Mouse (Mus musculus): ENCODE data around the gene Arhgef10l. TPM values are rescaled to one million over a fixed set of nuclear protein-coding genes. Genes with fewer than 3 reads are reported as not detected.

Gene Arhgef10l
- total and polyA plus RNA-seq, 3 experiments = 10.2 to 26.0 TPM; not detected in 1

- Histone ChIP-seq H3K79me2 (ENCODE audit: control insufficient read depth, insufficient read depth, low read length, poor library complexity) (no peaks in the 10 kb centered on the region), H3K4me3 (ENCODE audit: control insufficient read depth in 1 of 2, insufficient read depth in 1 of 2, low read depth in 2 of 2, low read length in 2 of 2) (no peak overlapping the region), H3K27ac (ENCODE audit: control insufficient read depth, low read depth, low read length) (no peak overlapping the region), H3K9me3 (replicated peaks; ENCODE audit: insufficient read depth, low read length) (no peaks in the 10 kb centered on the region), H3K36me3 (ENCODE audit: control insufficient read depth in 1 of 2, insufficient read depth in 2 of 2, low read length in 2 of 2) (no peaks in the 10 kb centered on the region), H3K4me1 (ENCODE audit: control insufficient read depth in 1 of 2, insufficient read depth in 2 of 2, low read length in 2 of 2) (no peaks in the 10 kb centered on the region), H3K27me3 (ENCODE audit: control insufficient read depth in 1 of 2, insufficient read depth in 2 of 2, low read length in 2 of 2) (no peaks in the 10 kb centered on the region), H3K9ac (ENCODE audit: control insufficient read depth, low read depth, low read length, poor library complexity, severe bottlenecking) (no peak overlapping the region)
- DNase-seq (ENCODE audit: low read depth, low spot score) = no peak
- no peak for TF ChIP-seq GABPA (IDR thresholded peaks at IDR 0.05; ENCODE audit: low read depth, low read length)
- no peak for TF ChIP-seq RAD21 (IDR thresholded peaks at IDR 0.05; ENCODE audit: low read depth, low read length)
- TF ChIP-seq TAL1 (IDR thresholded peaks at IDR 0.05; ENCODE audit: low read length) = no peak
- no peak for TF ChIP-seq POLR2AphosphoS5 (IDR thresholded peaks at IDR 0.05; ENCODE audit: borderline replicate concordance, low read depth, low read length)
- no peak for TF ChIP-seq MAZ (IDR thresholded peaks at IDR 0.05; ENCODE audit: low read depth, low read length)
- TF ChIP-seq E2F4 (IDR thresholded peaks at IDR 0.05; ENCODE audit: borderline replicate concordance, low read depth, low read length) = no peak
- TF ChIP-seq MAX (IDR thresholded peaks at IDR 0.05; ENCODE audit: low read length) = no peak
Measured at GRCm38 (mm10) chr4:140535323-140535722, 130.5 kb downstream of the Arhgef10l start.

- H3K9me3 ChIP-seq (replicated peaks; ENCODE audit: insufficient read depth, low read length) = no peaks in the 10 kb centered on the region
- no peaks in the 10 kb centered on the region for H3K79me2 ChIP-seq (ENCODE audit: control insufficient read depth, insufficient read depth, low read length, poor library complexity)
- no peak overlapping the region for H3K9ac ChIP-seq (ENCODE audit: control insufficient read depth, low read depth, low read length, poor library complexity, severe bottlenecking)
- no peak for DNase-seq (ENCODE audit: low read depth, low spot score)
- H3K36me3 ChIP-seq (ENCODE audit: control insufficient read depth in 1 of 2, insufficient read depth in 2 of 2, low read length in 2 of 2) = no peaks in the 10 kb centered on the region
- no peak overlapping the region for H3K27ac ChIP-seq (ENCODE audit: control insufficient read depth, low read depth, low read length)
- H3K4me3 ChIP-seq (ENCODE audit: control insufficient read depth in 1 of 2, insufficient read depth in 1 of 2, low read depth in 2 of 2, low read length in 2 of 2) = no peak overlapping the region
- TF ChIP-seq MXI1 (IDR thresholded peaks at IDR 0.05; ENCODE audit: low read depth, low read length) = no peak
- no peak for TF ChIP-seq UBTF (IDR thresholded peaks at IDR 0.05; ENCODE audit: borderline replicate concordance, insufficient read depth, low read depth, low read length)
- no peak for TF ChIP-seq MAZ (IDR thresholded peaks at IDR 0.05; ENCODE audit: low read depth, low read length)
- no peak for TF ChIP-seq TBP (IDR thresholded peaks at IDR 0.05; ENCODE audit: low read depth, low read length)
- TF ChIP-seq MYC (IDR thresholded peaks at IDR 0.05; ENCODE audit: low read depth, low read length) = no peak
- TF ChIP-seq ZC3H11A (IDR thresholded peaks at IDR 0.05; ENCODE audit: low read depth, low read length) = no peak
- no peak for TF ChIP-seq JUND (IDR thresholded peaks at IDR 0.05; ENCODE audit: low read depth, low read length)
- no peak for TF ChIP-seq BHLHE40 (IDR thresholded peaks at IDR 0.05; ENCODE audit: borderline replicate concordance, low read depth, low read length)
- TF ChIP-seq MAX (IDR thresholded peaks at IDR 0.05; ENCODE audit: low read length) = no peak
- TF ChIP-seq GATA1 (IDR thresholded peaks at IDR 0.05; ENCODE audit: low read depth, low read length) = no peak
- no peak for TF ChIP-seq NELFE (IDR thresholded peaks at IDR 0.05; ENCODE audit: low read depth, low read length)
- TF ChIP-seq ETS1 (IDR thresholded peaks at IDR 0.05; ENCODE audit: low read depth, low read length) = no peak
- TF ChIP-seq HCFC1 (IDR thresholded peaks at IDR 0.05; ENCODE audit: low read depth, low read length) = no peak
- H3K27me3 ChIP-seq (ENCODE audit: control insufficient read depth in 1 of 2, insufficient read depth in 2 of 2, low read length in 2 of 2) = no peaks in the 10 kb centered on the region
- H3K4me1 ChIP-seq (ENCODE audit: control insufficient read depth in 1 of 2, insufficient read depth in 2 of 2, low read length in 2 of 2) = no peaks in the 10 kb centered on the region
Measured at GRCm38 (mm10) chr4:140532270-140532669, 133.5 kb downstream of the Arhgef10l start.
